Mouse (Mus musculus) thymus, adult 18-20 months (tissue): ENCODE data around the gene Cdk1.

ENCODE experiments used
- DNase-seq, 2 experiments: peaks; one replicate each; pipeline ENCODE4 v3.0.0; 2022; ENCODE audit warnings: mixed read lengths in 2 of 2

Cdk1 gene

GRCm38 (mm10) chr10:69305600-69305999 is 47.1 kb downstream of the Cdk1 start:
- no peak for DNase-seq

GRCm38 (mm10) chr10:69304819-69305218 is 47.9 kb downstream of the Cdk1 start:
- no peak for DNase-seq

GRCm38 (mm10) chr10:69302667-69303066 is 50.1 kb downstream of the Cdk1 start:
- no peak for DNase-seq

- no peak for DNase-seq
Observed at GRCm38 (mm10) chr10:69299985-69300384, 52.8 kb downstream of the Cdk1 start.

GRCm38 (mm10) chr10:69295919-69296318 is 56.8 kb downstream of the Cdk1 start:
- DNase-seq, result no peak

GRCm38 (mm10) chr10:69290736-69291135 is 62.0 kb downstream of the Cdk1 start:
- DNase-seq, result no peak

- DNase-seq, result no peak
Observed at GRCm38 (mm10) chr10:69288720-69289119, 64.0 kb downstream of the Cdk1 start.

GRCm38 (mm10) chr10:69288086-69288485 is 64.7 kb downstream of the Cdk1 start:
- DNase-seq, result no peak

- DNase-seq, result no peak
Observed at GRCm38 (mm10) chr10:69286939-69287338, 65.8 kb downstream of the Cdk1 start.
